Mouse (Mus musculus) thymus, adult 2 months (tissue): Measurements from ENCODE around the gene Adgrl3.

Experiments used
- CTCF ChIP-seq: fragments of 200-500 bp; IDR thresholded peaks from 2 replicates; pipeline ENCODE4 v1.5.1; 2012; ENCODE audit warnings: mild to moderate bottlenecking, control low read depth, low read length, moderate library complexity, borderline replicate concordance; ENCODE audit not compliant: control insufficient read depth, poor library complexity, insufficient read depth; ENCODE audit errors: extremely low read depth
- POLR2A ChIP-seq: fragments of 200-500 bp; IDR thresholded peaks from 2 replicates; pipeline ENCODE4 v1.6.1; 2012; ENCODE audit warnings: mild to moderate bottlenecking, low read length, control low read depth, moderate library complexity; ENCODE audit not compliant: control insufficient read depth, poor library complexity, insufficient read depth; ENCODE audit errors: extremely low read depth

GRCm38 (mm10) chr5:81083698-81084360 is 63.9 kb downstream of the Adgrl3 start:
- TF ChIP-seq CTCF: no peak
- no peak for TF ChIP-seq POLR2A
